Mouse (Mus musculus) brain, embryonic 14.5 days (tissue): ENCODE data around the gene Fam171a1.

ENCODE experiments used
- CTCF ChIP-seq: fragments of 200-500 bp; IDR thresholded peaks from 2 replicates; pipeline ENCODE4 v1.5.1; 2012; ENCODE audit warnings: inconsistent platforms, mild to moderate bottlenecking, moderate library complexity, borderline replicate concordance; ENCODE audit not compliant: insufficient read depth, insufficient read length; ENCODE audit errors: extremely low read depth
- POLR2A ChIP-seq: fragments of 200-500 bp; IDR thresholded peaks from 2 replicates; pipeline ENCODE4 v1.6.1; 2012; ENCODE audit warnings: mild to moderate bottlenecking, inconsistent platforms, borderline replicate concordance; ENCODE audit not compliant: poor library complexity, insufficient read depth, insufficient read length, severe bottlenecking; ENCODE audit errors: extremely low read depth

DNA sequence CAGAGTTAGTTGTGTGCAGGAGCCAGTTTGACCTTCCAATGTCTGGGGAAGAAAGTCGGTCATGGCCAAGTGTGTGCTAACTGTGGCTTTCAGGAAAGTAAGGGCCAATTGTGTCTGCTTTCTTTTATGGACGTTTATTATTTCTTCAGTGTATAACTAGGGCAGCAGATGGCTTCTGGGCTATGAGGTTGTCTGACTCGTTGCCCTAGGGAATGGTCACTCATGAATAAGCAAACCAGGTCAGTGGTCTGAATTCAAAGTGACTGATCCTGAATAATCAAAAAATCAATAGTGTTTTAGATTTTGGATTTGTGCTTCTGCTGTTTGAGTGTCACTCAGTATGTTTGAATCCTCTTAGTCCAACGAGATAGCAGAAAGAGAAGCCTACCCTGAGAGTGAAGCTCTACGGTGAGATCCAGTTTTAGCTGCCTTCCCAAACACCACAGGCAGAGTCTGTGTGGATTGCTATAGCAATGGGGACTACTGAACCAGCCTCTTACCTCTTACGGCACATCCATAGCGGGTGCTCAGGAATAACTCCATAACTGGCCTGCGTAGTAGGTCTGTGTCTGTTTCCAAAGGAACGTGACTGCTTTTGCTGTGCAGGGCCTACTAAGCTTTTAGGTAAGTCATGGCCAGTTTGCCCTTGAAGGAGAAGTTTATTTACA is 93.1 kb downstream of the Fam171a1 start:
- no peak for TF ChIP-seq POLR2A
- TF ChIP-seq CTCF = no peak
